Mouse (Mus musculus) cerebellum, adult 11 months (tissue): ENCODE measurements around the gene 1700034J05Rik.

ENCODE experiments used
- DNase-seq: peaks from one replicate; pipeline ENCODE4 v3.0.0; 2022

Gene 1700034J05Rik

GRCm38 (mm10) chr6:146961832-146962481 lies 7.7 kb upstream of the 1700034J05Rik start:
- no peak for DNase-seq

GRCm38 (mm10) chr6:146960956-146961355 lies 6.7 kb upstream of the 1700034J05Rik start:
- DNase-seq, result no peak

GRCm38 (mm10) chr6:146959908-146960680 lies 5.9 kb upstream of the 1700034J05Rik start:
- no peak for DNase-seq

DNA sequence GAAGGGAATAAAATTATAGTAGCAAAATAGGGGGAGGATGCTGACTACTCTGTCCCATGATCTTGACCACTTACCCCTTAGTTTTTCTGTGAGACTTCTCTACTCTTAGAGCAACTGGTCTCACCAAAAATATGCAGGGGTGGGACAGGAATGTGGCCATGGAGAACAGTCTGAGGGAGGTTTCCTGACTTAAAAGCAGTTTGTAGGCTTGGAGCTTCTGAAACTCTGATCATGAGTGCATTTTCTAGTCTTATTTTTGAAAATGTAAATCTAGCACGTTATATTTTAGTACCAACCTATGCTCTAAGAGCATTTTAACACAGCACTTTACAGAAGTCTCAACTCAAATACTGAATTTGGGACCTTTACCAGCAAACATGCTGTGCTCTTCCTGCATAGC lies 4.5 kb upstream of the 1700034J05Rik start:
- DNase-seq, result no peak

DNA sequence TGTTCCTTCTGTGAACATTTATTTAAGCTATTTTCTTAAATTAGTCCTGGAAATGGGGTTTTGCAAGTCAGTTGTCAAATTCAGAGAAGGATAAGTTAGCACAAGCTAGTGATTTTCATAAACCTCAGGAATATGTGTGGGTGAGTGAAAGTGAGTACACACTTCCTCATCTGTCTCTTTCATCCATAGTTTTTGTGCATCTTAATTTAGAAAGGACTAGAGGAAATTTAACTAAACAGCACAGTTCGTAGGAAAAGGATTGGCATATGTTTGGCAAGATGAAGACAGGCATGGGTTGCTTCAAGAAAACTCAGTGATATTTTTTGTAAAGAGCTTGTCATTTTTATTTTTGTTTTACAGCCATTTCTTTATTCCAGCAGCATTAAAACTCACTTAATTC lies 2.7 kb upstream of the 1700034J05Rik start:
- DNase-seq, result no peak

GRCm38 (mm10) chr6:146955896-146956295 lies 1.7 kb upstream of the 1700034J05Rik start:
- DNase-seq, result no peak

DNA sequence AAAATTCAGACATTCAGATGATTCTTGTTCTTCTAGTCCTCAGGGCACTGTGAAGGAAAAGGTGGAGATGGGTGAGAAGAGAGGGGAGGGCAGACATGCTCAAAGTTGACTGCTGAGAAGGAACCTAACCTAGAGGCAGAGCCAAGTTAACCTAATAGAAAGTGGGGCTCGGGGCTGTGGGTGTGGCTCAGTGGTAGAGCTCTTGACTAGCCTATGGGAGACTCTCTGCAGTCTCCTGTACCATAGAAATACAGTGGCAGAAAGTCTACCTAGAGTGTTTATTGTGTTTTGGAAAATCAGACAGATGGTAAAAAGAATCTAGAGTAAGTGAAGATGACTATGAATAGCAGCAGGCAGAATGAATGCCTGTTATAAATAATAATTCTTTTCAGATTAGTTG lies 1.3 kb upstream of the 1700034J05Rik start:
- no peak for DNase-seq

GRCm38 (mm10) chr6:146950454-146950832 lies 3.8 kb downstream of the 1700034J05Rik start:
- DNase-seq, result no peak

DNA sequence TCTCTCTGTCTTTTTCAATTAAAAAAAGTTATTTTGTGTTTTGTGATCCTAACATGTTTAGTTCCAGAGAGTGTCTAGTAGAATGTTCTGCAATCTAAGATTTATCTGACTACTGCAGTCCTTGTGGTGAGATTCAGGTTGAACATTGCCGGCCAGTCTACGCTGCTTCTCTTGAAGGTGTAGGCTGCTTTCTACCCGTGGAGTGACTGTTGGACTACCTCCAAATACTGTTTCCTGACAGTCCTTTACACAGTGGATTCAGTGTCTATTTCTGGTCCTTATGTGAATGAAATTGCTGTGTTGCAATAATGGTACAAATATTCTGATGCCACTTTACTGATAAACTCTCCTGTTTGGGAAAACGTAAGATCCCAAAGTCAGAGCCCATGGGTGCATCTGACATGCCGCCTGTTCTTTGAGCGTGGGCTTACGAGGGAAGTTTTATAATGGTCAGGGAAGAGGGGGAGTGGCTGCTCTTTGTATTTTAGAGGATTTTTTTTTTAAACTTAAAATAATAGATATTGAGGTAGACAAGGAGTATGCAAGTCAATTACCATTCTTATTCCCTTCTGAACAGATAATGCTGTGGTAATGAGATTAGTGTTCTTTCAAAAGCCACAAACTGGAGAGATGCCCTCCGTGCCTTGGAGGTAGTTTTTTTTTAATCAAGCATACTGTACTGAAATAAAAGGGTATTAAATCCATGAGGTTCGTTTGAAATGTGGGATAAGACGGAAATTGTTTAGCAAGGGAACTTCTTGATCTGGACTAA lies 4.4 kb downstream of the 1700034J05Rik start:
- DNase-seq, result no peak

DNA sequence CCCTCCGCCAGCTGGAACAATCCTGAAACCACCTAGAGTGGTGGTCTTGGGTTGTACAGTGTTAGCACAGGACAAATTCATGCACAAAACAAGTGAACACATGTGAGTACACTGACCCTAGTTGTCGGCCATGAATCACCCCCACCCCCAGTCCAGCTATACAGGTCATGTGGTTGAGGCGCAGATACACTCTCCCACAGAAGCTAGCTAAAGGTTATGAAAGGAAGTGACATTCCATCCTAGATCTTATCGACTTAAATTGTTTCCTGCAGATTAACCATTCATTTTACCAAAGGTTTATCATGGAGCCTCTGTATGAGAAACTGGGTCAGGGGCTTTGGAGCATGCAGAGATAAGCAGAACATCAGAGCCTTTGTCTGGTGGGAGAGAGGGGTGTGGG lies 7.0 kb downstream of the 1700034J05Rik start:
- no peak for DNase-seq

DNA sequence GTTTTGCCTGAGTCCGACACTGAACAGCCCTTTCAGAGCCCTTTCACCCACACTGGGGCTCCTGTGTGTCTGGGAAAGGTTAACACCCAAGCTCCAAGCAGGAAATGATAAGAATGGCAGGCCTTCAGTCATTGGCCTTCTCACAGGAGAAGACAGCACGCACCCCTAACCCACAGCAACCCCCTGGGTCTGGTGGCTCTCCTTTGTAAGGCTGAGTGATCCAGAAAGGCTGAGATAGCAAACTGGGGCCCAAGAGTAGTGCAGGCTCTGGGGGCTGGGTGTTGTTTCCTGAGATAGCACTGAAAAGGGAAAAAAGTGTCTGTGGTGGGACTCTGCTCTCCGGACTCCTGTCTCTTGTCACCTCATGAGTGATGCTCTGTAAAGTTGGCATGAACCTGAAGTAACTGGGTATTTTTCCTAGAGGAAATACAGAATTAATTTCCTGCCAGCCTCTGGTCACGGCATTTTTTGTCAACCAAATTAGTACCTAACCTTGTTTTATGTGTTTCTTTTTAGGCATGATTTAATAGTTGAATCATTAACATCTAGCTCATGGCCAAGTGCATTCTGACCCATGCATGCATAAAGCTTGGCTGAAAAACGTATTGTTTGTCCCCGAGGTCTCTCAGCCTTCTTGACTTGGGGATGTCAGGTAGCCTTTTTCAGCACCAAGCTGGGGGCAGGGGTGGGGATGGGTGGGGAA lies 7.7 kb downstream of the 1700034J05Rik start:
- no peak for DNase-seq

- no peak for DNase-seq
Observed at GRCm38 (mm10) chr6:146944830-146945229, 9.4 kb downstream of the 1700034J05Rik start.

- DNase-seq, result no peak
Observed at GRCm38 (mm10) chr6:146944009-146944408, 10.2 kb downstream of the 1700034J05Rik start.

DNA sequence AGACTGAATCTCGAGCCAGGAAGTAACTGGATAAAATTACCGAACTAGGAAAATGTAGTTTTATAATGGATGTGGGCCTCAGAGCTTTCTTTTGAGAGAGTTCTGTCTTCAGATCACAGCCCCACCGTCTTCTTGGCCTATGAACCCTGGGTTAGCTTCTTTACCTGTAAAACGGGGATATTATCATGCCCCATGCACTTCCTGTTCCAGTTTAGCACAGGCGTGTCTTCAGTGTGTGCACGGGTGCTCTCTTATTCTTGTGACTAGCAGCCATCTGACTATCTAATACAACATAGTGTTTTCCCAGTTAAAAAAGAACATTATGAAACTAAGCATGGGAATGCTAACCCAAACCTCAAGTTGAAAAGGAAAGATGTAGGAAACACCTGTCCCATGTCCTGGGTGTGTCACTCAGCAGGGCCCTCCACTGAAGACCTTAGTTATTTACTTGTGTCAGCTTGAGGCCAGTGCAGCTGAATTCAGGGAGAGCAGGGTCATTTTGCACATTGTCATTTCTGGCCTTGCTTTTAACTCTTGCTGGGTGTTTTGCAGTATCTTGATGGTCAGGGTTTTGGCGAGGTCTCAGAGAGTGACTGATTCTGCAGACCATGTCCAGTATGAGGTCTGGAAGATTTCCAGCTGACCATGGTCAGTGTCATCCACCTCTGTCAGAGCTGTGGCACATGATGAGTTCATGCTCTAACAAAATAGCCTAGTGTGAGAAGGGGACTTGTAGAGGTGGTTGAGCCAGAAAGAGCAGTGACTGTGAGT lies 12.5 kb downstream of the 1700034J05Rik start:
- no peak for DNase-seq

- DNase-seq, result no peak
Observed at GRCm38 (mm10) chr6:146939026-146939425, 15.2 kb downstream of the 1700034J05Rik start.

- DNase-seq, result no peak
Observed at GRCm38 (mm10) chr6:146935957-146936356, 18.3 kb downstream of the 1700034J05Rik start.

- DNase-seq, result no peak
Observed at GRCm38 (mm10) chr6:146933123-146933522, 21.1 kb downstream of the 1700034J05Rik start.

DNA sequence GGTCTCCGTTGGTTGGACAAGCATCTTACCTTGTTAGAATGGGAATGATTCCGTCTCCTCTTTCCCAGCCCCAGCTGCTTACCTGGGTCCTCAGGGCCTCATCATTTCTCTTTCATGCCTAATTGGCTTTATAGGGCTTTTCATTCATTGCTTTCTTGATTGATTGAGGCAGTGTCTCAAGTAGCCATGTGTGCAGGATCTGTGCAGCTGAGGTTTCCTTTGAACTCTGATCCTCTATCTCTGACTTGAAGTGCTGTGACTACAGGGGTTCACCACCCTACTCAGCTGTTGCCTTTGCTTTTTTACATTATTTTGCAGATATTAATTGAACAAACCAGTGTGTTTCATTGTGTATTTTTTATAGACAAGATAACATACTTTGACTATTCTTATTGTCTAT lies 25.2 kb downstream of the 1700034J05Rik start:
- DNase-seq, result no peak

DNA sequence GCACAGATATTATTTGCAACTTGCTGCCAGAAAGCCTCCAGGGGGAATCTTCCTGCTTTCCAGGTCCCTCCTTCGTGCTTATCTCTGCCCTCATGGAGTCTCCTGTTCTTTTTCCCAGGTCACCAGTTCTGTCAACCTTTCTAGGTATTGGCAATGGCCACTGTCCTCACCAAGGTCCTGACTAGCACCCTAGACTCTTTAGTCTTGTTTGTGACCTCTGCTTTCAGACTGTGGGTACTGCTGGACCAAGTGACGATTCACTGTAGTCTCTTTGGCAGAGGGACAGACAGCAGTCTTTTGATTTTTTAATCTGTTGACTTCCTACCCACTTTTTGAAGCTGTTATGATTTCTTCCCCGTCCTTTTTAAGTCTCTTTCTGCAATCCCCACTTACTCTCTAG lies 26.1 kb downstream of the 1700034J05Rik start:
- DNase-seq, result no peak

GRCm38 (mm10) chr6:146926415-146926980 lies 27.7 kb downstream of the 1700034J05Rik start:
- no peak for DNase-seq

DNA sequence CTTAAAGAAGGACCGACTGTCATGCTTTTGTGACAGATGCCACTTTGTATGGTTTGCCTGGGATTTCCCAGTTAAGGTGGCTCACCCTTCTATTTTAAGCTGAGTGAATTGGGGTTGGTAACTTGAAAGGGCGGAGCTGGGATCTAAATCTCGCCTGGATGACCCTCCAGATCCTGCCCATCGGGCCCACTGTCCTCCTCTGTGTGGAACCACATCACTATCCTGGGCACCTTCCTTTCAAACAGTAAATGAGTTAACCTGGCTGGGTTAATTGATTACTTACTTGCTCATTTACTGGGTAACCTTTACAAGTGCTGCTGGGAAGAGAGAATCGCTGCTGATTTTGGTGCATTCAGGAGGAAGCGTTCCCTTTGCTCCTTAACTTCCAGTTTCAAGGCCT lies 35.9 kb downstream of the 1700034J05Rik start:
- DNase-seq, result no peak

GRCm38 (mm10) chr6:146917396-146917795 lies 36.8 kb downstream of the 1700034J05Rik start:
- DNase-seq, result no peak
